Mouse (Mus musculus): ENCODE results near the gene Mbd5.
A peak's percentile ranks its signal among the peaks of the same experiment; 100 is the strongest.
"Not testable (repeated sequence)": the region's sequence is repeated elsewhere in the genome, so short reads cannot be mapped to it uniquely, and the experiment has no call there.

Mbd5 gene

GRCm38 (mm10) chr2:49177015-49177414 is 227.7 kb downstream of the Mbd5 start:
- DNase-seq: no peak

- DNase-seq: no peak
These were observed 241.7 kb downstream of the Mbd5 start for GRCm38 (mm10) chr2:49190984-49191383.

GRCm38 (mm10) chr2:49191695-49192094 is 242.4 kb downstream of the Mbd5 start:
- DNase-seq: no peak

GRCm38 (mm10) chr2:49204081-49204480 is 254.8 kb downstream of the Mbd5 start:
- no peak for DNase-seq

GRCm38 (mm10) chr2:49205692-49206091 is 256.4 kb downstream of the Mbd5 start:
- not testable (repeated sequence) for DNase-seq

GRCm38 (mm10) chr2:49209349-49209748 is 260.0 kb downstream of the Mbd5 start:
- DNase-seq: no peak

GRCm38 (mm10) chr2:49210408-49210807 is 261.1 kb downstream of the Mbd5 start:
- DNase-seq: no peak

GRCm38 (mm10) chr2:49229725-49230124 is 280.4 kb downstream of the Mbd5 start:
- no peak for DNase-seq

- DNase-seq: no peak
These were observed 284.8 kb downstream of the Mbd5 start for GRCm38 (mm10) chr2:49234064-49234463.

GRCm38 (mm10) chr2:49241715-49242114 is 292.4 kb downstream of the Mbd5 start:
- DNase-seq: no peak

GRCm38 (mm10) chr2:49264092-49264491 is 314.8 kb downstream of the Mbd5 start:
- DNase-seq: no peak

GRCm38 (mm10) chr2:49272295-49272967 is 323.1 kb downstream of the Mbd5 start:
- no peak for DNase-seq

- DNase-seq: no peak
These were observed 326.9 kb downstream of the Mbd5 start for GRCm38 (mm10) chr2:49276017-49276722.

- no peak for DNase-seq
These were observed 331.2 kb downstream of the Mbd5 start for GRCm38 (mm10) chr2:49280496-49280895.

- DNase-seq: no peak
These were observed 334.3 kb downstream of the Mbd5 start for GRCm38 (mm10) chr2:49283583-49283982.

- no peak for DNase-seq
These were observed 337.7 kb downstream of the Mbd5 start for GRCm38 (mm10) chr2:49286965-49287364.

GRCm38 (mm10) chr2:49291709-49292108 is 342.4 kb downstream of the Mbd5 start:
- no peak for DNase-seq

GRCm38 (mm10) chr2:49312629-49313447 is 363.5 kb downstream of the Mbd5 start:
- peak; percentile 59 to 78 for DNase-seq

- DNase-seq: no peak
These were observed 384.3 kb downstream of the Mbd5 start for GRCm38 (mm10) chr2:49333594-49333993.

GRCm38 (mm10) chr2:49335267-49335666 is 386.0 kb downstream of the Mbd5 start:
- no peak for DNase-seq

GRCm38 (mm10) chr2:49344287-49344686 is 395.0 kb downstream of the Mbd5 start:
- DNase-seq: no peak

- no peak for DNase-seq
These were observed 396.5 kb downstream of the Mbd5 start for GRCm38 (mm10) chr2:49345786-49346185.

GRCm38 (mm10) chr2:49349813-49350212 is 400.5 kb downstream of the Mbd5 start:
- peak; percentile 37 to 42 for DNase-seq

GRCm38 (mm10) chr2:49350852-49351251 is 401.5 kb downstream of the Mbd5 start:
- no peak for DNase-seq
